Mouse (Mus musculus): ENCODE results near the gene Pcbp1. TPM values are rescaled to one million over a fixed set of nuclear protein-coding genes. Genes with fewer than 3 reads are reported as not detected.
"Not testable (repeated sequence)": the region's sequence is repeated elsewhere in the genome, so short reads cannot be mapped to it uniquely, and the experiment has no call there.

The Pcbp1 gene
- 35.6 and 38.3 TPM in 2 replicates for total RNA-seq (2017)

- peak; percentile 55 for ATAC-seq (ENCODE audit: extremely low read depth, insufficient number of reproducible peaks, low FRiP score, poor library complexity, severe bottlenecking)
Measured at GRCm38 (mm10) chr6:86526032-86526960, at the start of gene Pcbp1. Gene Pcbp1 (minus strand): TSS chr6:86526321.

DNA sequence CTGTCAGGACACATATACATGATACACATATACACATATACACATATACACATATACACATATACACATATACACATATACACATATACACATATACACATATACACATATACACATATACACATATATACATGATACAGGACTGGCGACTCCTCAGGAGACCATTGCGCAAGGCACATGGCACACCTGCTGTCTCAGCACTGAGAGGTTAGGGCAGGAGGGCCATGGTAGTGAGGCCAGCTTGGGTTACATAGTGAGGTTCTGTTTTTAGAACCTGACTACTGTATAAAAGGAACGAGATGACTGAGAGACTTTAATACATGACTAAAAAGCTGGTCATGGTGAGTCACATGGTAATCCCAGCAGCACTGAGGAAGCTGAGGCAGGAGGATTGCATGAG, 48.4 kb upstream of the Pcbp1 start:
- no peak for ATAC-seq (ENCODE audit: extremely low read depth, insufficient number of reproducible peaks, low FRiP score, poor library complexity, severe bottlenecking)

GRCm38 (mm10) chr6:86570830-86571229, 44.7 kb upstream of the Pcbp1 start:
- peak; percentile 90 for ATAC-seq (ENCODE audit: extremely low read depth, insufficient number of reproducible peaks, low FRiP score, poor library complexity, severe bottlenecking)

GRCm38 (mm10) chr6:86569461-86569820, 43.3 kb upstream of the Pcbp1 start:
- no peak for ATAC-seq (ENCODE audit: extremely low read depth, insufficient number of reproducible peaks, low FRiP score, poor library complexity, severe bottlenecking)

DNA sequence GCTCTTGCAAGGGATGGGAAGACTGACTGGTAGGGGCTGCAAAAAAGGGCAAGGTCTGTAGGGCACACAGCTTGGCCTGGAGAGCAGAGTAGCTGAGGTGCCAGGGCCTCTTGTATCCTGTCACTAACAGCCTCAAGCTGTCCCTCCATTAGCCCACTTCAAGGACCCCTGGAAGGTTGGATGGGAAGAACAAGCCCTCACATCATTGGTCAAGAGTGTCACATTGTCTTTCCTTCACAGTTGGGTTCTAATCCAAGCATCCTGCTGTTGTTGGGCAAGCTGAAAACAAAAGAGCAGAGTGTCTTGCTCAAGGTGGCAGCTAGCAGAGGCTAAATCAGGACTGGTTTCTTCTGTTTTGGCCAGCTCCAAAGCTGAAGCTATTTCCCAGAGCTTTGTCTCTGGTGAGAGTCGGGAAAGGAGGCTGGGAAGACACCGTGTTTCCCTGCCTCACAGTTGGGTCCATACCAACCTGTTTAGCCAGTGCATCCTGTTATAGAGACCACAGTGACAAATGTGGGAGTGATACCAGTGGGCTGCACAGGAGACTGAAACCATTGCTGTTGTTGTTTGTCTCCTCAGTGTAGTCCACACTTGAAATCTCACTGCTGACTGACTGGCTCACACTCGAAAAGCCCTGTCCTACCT, 42.8 kb upstream of the Pcbp1 start:
- ATAC-seq (ENCODE audit: extremely low read depth, insufficient number of reproducible peaks, low FRiP score, poor library complexity, severe bottlenecking), result no peak

DNA sequence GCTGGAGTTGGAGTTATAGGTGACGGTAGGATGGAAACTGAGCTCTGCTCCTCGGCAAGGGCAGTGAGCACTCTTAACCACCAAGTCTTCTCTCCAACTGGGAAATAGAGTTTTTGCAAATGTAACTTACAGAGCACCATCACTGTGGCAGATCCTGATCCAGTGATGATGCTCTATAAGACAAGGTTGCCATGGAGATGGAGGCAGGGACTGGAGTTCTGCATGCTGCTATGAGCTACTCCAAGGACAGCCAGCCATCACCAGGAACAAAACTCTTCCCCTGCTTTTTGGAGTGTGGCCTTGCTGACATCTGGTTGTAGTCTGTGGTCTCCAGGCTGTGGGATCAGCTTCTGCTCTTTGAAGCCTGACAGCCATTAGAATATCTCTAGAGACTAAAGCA, 39.7 kb upstream of the Pcbp1 start:
- ATAC-seq (ENCODE audit: extremely low read depth, insufficient number of reproducible peaks, low FRiP score, poor library complexity, severe bottlenecking), result no peak

GRCm38 (mm10) chr6:86557182-86557581, 31.1 kb upstream of the Pcbp1 start:
- not testable (repeated sequence) for ATAC-seq (ENCODE audit: extremely low read depth, insufficient number of reproducible peaks, low FRiP score, poor library complexity, severe bottlenecking)

GRCm38 (mm10) chr6:86556345-86557058, 30.4 kb upstream of the Pcbp1 start:
- ATAC-seq (ENCODE audit: extremely low read depth, insufficient number of reproducible peaks, low FRiP score, poor library complexity, severe bottlenecking), result peak; percentile 69

DNA sequence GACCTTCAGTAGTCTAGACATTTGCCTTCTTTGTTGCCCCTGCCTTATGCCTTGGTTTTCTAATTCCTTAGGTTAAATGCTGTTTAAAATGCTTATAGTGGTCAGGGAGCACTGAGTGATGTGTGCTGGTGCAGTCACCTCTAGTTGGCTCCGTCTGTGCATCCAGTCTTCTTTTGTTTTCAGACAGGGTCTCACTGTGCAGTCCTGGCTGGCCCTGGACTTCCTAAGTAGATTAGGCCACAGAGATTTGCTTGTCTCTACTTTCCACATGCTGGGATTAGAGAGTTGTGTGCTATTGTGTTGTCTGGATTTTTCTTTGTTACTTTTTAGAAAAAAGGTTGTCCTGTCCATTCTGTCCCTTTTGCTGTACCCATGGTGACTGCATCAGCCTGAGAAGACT, 24.5 kb upstream of the Pcbp1 start:
- no peak for ATAC-seq (ENCODE audit: extremely low read depth, insufficient number of reproducible peaks, low FRiP score, poor library complexity, severe bottlenecking)

GRCm38 (mm10) chr6:86547880-86548367, 21.8 kb upstream of the Pcbp1 start:
- ATAC-seq (ENCODE audit: extremely low read depth, insufficient number of reproducible peaks, low FRiP score, poor library complexity, severe bottlenecking), result peak; percentile 88

- ATAC-seq (ENCODE audit: extremely low read depth, insufficient number of reproducible peaks, low FRiP score, poor library complexity, severe bottlenecking), result no peak
Measured at GRCm38 (mm10) chr6:86547228-86547755, 21.2 kb upstream of the Pcbp1 start.

DNA sequence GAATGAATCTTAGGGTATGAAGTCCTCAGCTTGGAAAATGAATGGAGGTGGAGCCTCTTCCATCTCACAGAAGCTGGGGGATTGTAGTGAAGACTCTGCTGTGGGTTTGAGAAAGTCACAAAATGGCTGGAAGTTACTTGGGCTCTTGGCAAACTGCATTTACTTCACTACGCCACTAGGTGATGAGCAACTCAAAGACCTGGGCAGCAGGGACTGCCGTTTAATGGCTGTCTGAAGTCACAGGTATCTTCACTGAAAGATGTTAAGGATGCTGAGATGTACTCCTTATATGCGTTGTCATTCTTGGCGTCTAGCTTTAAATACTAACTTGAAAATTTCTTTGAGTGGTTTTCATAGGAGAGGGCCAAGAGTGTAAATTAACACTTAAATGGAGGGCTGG, 19.1 kb upstream of the Pcbp1 start:
- ATAC-seq (ENCODE audit: extremely low read depth, insufficient number of reproducible peaks, low FRiP score, poor library complexity, severe bottlenecking), result peak; percentile 74; the same call in 1 of the 2 replicates

DNA sequence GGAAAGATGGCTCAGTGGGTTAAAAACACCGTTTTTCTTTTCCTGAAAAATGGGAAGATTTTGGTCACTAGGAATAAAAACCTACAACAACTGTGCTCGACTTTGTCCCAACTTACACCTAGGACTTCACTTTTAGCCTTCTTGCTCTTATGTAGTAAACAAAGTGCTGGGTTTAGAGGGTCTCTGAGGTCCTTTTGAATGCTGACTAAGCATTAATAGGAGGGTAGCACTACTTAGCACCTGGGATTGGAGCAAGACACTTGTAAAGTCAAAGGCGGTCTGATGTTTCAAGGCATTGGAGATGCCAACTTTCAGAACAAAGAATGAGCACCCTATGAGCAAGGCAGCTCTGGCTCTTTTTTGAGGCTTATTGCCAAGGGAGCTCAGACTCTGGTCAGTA, 17.7 kb upstream of the Pcbp1 start:
- ATAC-seq (ENCODE audit: extremely low read depth, insufficient number of reproducible peaks, low FRiP score, poor library complexity, severe bottlenecking), result no peak

DNA sequence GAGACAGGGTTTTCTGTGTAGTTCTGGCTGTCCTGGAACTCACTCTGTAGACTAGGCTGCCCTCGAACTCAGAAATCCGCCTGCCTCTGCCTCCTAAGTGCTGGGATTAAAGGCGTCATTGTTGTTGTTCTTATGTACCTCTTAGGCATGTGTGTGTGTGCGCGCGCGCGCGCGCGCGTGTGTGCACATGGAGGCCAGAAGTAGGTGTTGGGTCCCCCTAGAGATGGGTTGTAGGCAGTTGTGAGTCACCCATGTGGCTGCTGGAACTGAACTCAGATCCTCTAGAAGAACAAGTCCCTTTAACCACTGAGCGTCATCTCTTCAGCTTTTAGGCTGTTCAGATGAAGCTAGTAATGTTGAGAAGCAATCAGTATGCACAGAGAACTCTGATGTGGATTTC, 16.9 kb upstream of the Pcbp1 start:
- ATAC-seq (ENCODE audit: extremely low read depth, insufficient number of reproducible peaks, low FRiP score, poor library complexity, severe bottlenecking), result no peak

DNA sequence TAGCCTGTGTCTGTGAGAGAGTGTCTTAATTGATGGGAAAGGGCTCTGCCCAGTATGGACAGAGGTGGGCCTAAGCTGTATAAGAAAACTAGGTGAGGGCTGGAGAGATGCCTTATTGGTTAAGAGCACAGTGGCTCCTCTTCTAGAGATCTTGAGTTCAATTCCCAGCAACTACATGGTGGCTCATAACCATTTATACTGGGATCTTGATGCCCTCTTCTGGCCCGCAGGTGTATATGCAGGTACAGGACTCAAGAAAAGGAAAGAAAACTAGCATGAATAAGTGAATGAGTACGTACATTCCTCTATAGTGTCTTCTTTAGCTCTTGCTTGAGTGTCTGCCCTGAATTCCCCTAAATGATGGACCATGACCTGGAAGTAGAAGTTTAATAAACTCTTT, 15.5 kb upstream of the Pcbp1 start:
- no peak for ATAC-seq (ENCODE audit: extremely low read depth, insufficient number of reproducible peaks, low FRiP score, poor library complexity, severe bottlenecking)

- ATAC-seq (ENCODE audit: extremely low read depth, insufficient number of reproducible peaks, low FRiP score, poor library complexity, severe bottlenecking), result no peak
Measured at GRCm38 (mm10) chr6:86528451-86528785, 2.3 kb upstream of the Pcbp1 start.

GRCm38 (mm10) chr6:86527766-86528450, 1.8 kb upstream of the Pcbp1 start:
- ATAC-seq (ENCODE audit: extremely low read depth, insufficient number of reproducible peaks, low FRiP score, poor library complexity, severe bottlenecking), result no peak

DNA sequence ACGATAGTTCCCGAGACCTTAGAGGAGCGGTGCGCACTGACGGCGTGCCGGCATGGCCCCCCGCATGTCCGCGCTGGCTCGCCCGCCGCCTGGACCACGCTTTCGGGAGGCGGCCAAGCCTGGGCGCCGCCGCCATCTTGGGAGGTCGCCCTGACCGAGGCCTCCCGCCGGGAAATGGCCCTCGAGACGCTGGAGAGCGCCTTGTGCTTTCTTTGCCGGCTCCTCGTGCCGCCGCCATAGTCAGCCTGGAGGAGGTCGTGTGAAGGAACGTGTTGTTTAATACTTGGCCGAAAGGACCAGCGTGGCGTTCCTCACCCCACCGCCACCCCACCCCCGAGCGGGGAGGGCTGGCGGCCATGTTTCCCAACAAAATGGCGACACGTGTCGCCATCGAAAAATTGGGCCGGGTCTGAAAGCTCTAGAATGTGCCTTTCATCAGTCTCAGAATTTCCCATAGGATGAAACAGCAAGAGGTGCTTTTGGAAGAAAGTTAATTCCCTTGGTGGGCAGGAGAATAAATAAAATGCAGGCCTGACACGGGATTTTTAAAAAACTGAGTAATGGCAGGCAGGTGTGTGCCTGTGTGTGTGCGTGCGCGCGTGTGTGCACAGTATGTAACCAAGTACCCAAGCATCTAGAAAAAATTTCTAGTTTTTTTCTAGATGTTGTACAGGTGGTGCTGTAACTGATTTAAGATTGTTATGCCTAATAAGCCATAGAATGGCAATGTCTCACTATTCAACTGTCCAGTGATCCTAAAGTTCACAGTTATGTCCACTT, 1.0 kb upstream of the Pcbp1 start:
- ATAC-seq (ENCODE audit: extremely low read depth, insufficient number of reproducible peaks, low FRiP score, poor library complexity, severe bottlenecking), result peak; percentile 17; the same call in 1 of the 2 replicates

Data from neutrophil, adult 5-6 weeks (primary cell).